Mouse (Mus musculus) olfactory bulb, adult 2 months (tissue): ENCODE measurements around the gene Mia3. TPM values are rescaled to one million over a fixed set of nuclear protein-coding genes. Genes with fewer than 3 reads are reported as not detected.
A peak's percentile ranks its signal among the peaks of the same experiment; 100 is the strongest.
"Not testable (repeated sequence)": the region's sequence is repeated elsewhere in the genome, so short reads cannot be mapped to it uniquely, and the experiment has no call there.

ENCODE experiments used
- H3K27ac ChIP-seq: fragments of 200-500 bp; 2 replicates; pipeline ENCODE4 v1.5.1; 2012; ENCODE audit warnings: low read depth, low read length; ENCODE audit not compliant: insufficient read depth
- H3K4me1 ChIP-seq: fragments of 200-500 bp; 2 replicates; pipeline ENCODE4 v1.6.1; 2012; ENCODE audit warnings: low read length; ENCODE audit not compliant: control insufficient read depth, insufficient read depth
- H3K4me3 ChIP-seq: fragments of 200-500 bp; 2 replicates; pipeline ENCODE4 v1.5.1; 2012; ENCODE audit warnings: mild to moderate bottlenecking, low read depth, low read length, moderate library complexity; ENCODE audit not compliant: insufficient read depth
- CTCF ChIP-seq: fragments of 200-500 bp; IDR thresholded peaks from 2 replicates; pipeline ENCODE4 v1.5.1; 2012; ENCODE audit warnings: low read depth, mild to moderate bottlenecking, low read length, moderate library complexity; ENCODE audit not compliant: insufficient read depth
- POLR2A ChIP-seq: fragments of 200-500 bp; IDR thresholded peaks from 2 replicates; pipeline ENCODE4 v1.6.1; 2012; ENCODE audit warnings: mild to moderate bottlenecking, low read depth, low read length, moderate library complexity; ENCODE audit not compliant: insufficient read depth
- WGBS: fragments of 180-500 bp; shearing (Covaris S2); methylation state at CpG from one replicate; pipeline ENCODE4 v1.1.7; 2018; 5-methylcytosine and 5-hydroxymethylcytosine counted together
- polyA plus RNA-seq: library from polyadenylated mRNA; stranded (reverse); fragments of >200 nt; gene quantifications from 2 replicates; pipeline ENCODE4 v1.2.4, GENCODE M21; 2012; ENCODE audit warnings: low replicate concordance; ENCODE audit not compliant: missing spikeins, insufficient read depth, insufficient read length

Gene Mia3
- polyA plus RNA-seq, 1 experiment = not detected

GRCm38 (mm10) chr1:183312076-183312475, 57.3 kb downstream of the Mia3 start:
- no peak overlapping the region for H3K4me3 ChIP-seq
- TF ChIP-seq POLR2A (no peak), CTCF (no peak)
- H3K4me1 ChIP-seq = no peaks in the 10 kb centered on the region
- WGBS = 90% methylated on average over 2 of the region's 2 CpGs
- H3K27ac ChIP-seq = no peak overlapping the region

GRCm38 (mm10) chr1:183309601-183310000, 59.8 kb downstream of the Mia3 start:
- WGBS = 51% methylated on average over 2 of the region's 2 CpGs
- not testable (repeated sequence) for H3K4me1 ChIP-seq, H3K4me3 ChIP-seq, H3K27ac ChIP-seq

GRCm38 (mm10) chr1:183308476-183308875, 60.9 kb downstream of the Mia3 start:
- H3K4me3 ChIP-seq = no peak overlapping the region
- 88% methylated on average over 1 of the region's 1 CpGs for WGBS
- no peaks in the 10 kb centered on the region for H3K4me1 ChIP-seq
- H3K27ac ChIP-seq = no peak overlapping the region
- TF ChIP-seq POLR2A = no peak
- TF ChIP-seq CTCF = no peak

GRCm38 (mm10) chr1:183307555-183307954, 61.8 kb downstream of the Mia3 start:
- H3K4me3 ChIP-seq = no peak overlapping the region
- H3K27ac ChIP-seq = no peak overlapping the region
- no peaks in the 10 kb centered on the region for H3K4me1 ChIP-seq
- WGBS = 83% methylated on average over 3 of the region's 3 CpGs
- no peak for TF ChIP-seq CTCF
- TF ChIP-seq POLR2A = no peak

GRCm38 (mm10) chr1:183299161-183299560, 70.2 kb downstream of the Mia3 start:
- TF ChIP-seq CTCF (no peak), POLR2A (no peak)
- Histone ChIP-seq H3K4me1 (peaks cover 4% of the 10 kb centered on the region; the same call in 1 of the 2 replicates), H3K4me3 (no peak overlapping the region), H3K27ac (no peak overlapping the region)
- 89% methylated on average over 6 of the region's 6 CpGs for WGBS

- Histone ChIP-seq H3K4me1 (peaks cover 4% of the 10 kb centered on the region; the same call in 1 of the 2 replicates), H3K4me3 (peak overlapping the region; percentile 61), H3K27ac (no peak overlapping the region)
- WGBS = under 1% methylated on average over 20 of the region's 20 CpGs
- TF ChIP-seq CTCF (no peak), POLR2A (no peak)
Observed at GRCm38 (mm10) chr1:183297886-183298489, 71.4 kb downstream of the Mia3 start.

- Histone ChIP-seq H3K27ac (no peak overlapping the region), H3K4me3 (peak overlapping the region; percentile 61), H3K4me1 (peaks cover 4% of the 10 kb centered on the region; the same call in 1 of the 2 replicates)
- no peak for TF ChIP-seq POLR2A
- no peak for TF ChIP-seq CTCF
- WGBS = 2% methylated on average over 30 of the region's 30 CpGs
Observed at GRCm38 (mm10) chr1:183297473-183297885, 71.9 kb downstream of the Mia3 start.

- H3K4me1 ChIP-seq = peaks cover 4% of the 10 kb centered on the region; the same call in 1 of the 2 replicates
- H3K27ac ChIP-seq = peak within 1 kb of the TSS; percentile 81
- peak within 1 kb of the TSS; percentile 61 for H3K4me3 ChIP-seq
- peak; percentile 43; the same call in 1 of the 2 replicates for TF ChIP-seq POLR2A
- TF ChIP-seq CTCF = no peak
- WGBS = under 1% methylated on average over 39 of the region's 39 CpGs
Observed at GRCm38 (mm10) chr1:183296877-183297383, 72.4 kb downstream of the Mia3 start, which contains the start of gene Brox. TSS of gene Brox (minus strand) at chr1:183297269.

GRCm38 (mm10) chr1:183296465-183296864, 72.9 kb downstream of the Mia3 start, which contains the start of gene Aida:
TSS of gene Aida (plus strand) at chr1:183296590.
- Histone ChIP-seq H3K27ac (peak within 1 kb of the TSS; percentile 81), H3K4me3 (peak within 1 kb of the TSS; percentile 61), H3K4me1 (peaks cover 4% of the 10 kb centered on the region; the same call in 1 of the 2 replicates)
- no peak for TF ChIP-seq POLR2A
- TF ChIP-seq CTCF = no peak
- WGBS = 0% methylated on average over 26 of the region's 26 CpGs

- H3K4me1 ChIP-seq = no peaks in the 10 kb centered on the region
- TF ChIP-seq POLR2A = no peak
- no peak for TF ChIP-seq CTCF
- 81% methylated on average over 4 of the region's 4 CpGs for WGBS
- H3K4me3 ChIP-seq = no peak overlapping the region
- no peak overlapping the region for H3K27ac ChIP-seq
Observed at GRCm38 (mm10) chr1:183289576-183289975, 79.8 kb downstream of the Mia3 start.
